Mouse (Mus musculus) WW6 (cell line): ENCODE measurements at regions not wholly inside any gene's neighbourhood (a gene's known extent, or its start where the extent isn't known, plus 50 kb on each side); places are given as distances from the start of the nearest gene placed in this dataset.

Experiments used
- DNase-seq: peaks from one replicate; pipeline ENCODE4 v3.0.0-alpha.2; 2013; ENCODE audit warnings: low read depth, low spot score

- no peak for DNase-seq
These were observed 168.3 kb upstream of the Ubr2 start for GRCm38 (mm10) chr17:47178705-47179104.

GRCm38 (mm10) chr17:47177671-47178246 lies 167.4 kb upstream of the Ubr2 start:
- no peak for DNase-seq

GRCm38 (mm10) chr17:47176328-47176727 lies 166.0 kb upstream of the Ubr2 start:
- no peak for DNase-seq

GRCm38 (mm10) chr17:47174748-47175215 lies 164.4 kb upstream of the Ubr2 start:
- DNase-seq = peak; percentile 42

- no peak for DNase-seq
These were observed 161.4 kb upstream of the Ubr2 start for GRCm38 (mm10) chr17:47171801-47172200.

GRCm38 (mm10) chr17:47170978-47171593 lies 160.7 kb upstream of the Ubr2 start:
- no peak for DNase-seq

DNA sequence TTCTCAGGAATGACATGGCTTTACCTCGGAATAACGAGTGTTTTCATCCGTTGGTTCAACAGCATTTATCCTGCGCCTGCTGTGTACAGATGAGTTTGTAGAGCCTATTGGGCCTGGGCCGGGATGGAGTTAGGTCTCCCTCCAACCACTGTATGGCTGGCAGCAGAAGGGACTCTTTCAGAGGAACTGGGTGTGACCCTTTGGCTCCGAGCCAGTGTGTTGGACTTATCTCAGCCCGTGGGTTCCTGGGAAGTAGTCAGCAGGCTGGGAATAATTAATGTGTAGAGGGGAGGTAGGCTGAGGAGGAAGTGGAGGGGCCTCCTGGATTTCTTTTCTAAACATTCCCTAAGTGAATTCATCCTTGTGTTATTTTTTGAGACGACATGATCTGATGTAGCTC lies 157.7 kb upstream of the Ubr2 start:
- DNase-seq = no peak

DNA sequence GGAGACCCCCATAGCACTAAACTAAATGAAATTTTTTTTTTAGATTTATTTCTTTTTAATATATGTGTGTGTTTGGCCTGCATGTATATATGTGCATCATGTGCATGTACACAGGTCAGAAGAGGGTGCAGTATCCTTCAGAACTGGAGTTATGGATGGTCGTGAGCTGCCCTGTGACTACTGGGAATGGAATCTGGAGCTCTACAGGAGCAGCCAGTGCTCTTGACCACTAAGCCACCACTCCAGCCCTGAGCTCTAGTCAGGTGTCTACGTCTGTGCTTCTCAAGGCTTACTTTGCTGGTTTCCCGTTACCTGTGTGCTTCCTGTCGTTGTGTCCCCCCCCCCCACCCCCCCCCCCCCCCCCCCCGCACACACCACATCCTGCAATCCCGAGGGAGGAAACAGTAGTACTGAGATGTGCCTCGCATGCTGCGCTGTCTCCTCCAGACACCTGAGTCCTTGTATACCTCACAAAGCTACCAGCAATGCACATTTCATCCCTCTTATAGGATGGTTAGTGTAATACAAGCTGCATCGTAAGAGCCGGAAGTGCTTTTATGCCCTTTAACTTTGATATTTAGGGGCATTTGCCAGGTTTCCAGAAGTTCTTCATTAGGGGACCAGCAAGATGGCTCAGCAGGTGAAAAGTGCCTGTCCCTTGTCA lies 153.5 kb upstream of the Ubr2 start:
- no peak for DNase-seq

DNA sequence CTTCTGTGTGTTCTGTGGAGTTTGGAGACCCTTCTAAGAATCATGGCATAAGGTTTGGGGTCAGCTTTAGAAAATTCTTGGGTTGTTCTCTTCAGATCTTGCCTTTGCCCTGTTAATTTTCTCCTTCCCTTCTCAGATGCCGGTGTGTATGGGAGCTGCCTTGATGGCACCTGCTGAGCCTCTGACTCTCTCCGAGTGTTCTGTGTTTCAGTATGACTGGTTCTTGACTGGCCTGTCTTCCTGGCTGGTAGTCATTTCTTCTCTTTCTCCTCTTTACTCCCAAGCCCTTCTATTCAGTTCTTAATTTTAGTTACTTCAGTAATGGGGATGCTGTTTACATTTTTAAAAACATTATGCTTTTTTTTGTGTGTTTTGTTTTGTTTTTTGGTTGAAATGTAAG lies 152.1 kb upstream of the Ubr2 start:
- no peak for DNase-seq

- no peak for DNase-seq
These were observed 145.9 kb upstream of the Ubr2 start for GRCm38 (mm10) chr17:47156237-47156636.

DNA sequence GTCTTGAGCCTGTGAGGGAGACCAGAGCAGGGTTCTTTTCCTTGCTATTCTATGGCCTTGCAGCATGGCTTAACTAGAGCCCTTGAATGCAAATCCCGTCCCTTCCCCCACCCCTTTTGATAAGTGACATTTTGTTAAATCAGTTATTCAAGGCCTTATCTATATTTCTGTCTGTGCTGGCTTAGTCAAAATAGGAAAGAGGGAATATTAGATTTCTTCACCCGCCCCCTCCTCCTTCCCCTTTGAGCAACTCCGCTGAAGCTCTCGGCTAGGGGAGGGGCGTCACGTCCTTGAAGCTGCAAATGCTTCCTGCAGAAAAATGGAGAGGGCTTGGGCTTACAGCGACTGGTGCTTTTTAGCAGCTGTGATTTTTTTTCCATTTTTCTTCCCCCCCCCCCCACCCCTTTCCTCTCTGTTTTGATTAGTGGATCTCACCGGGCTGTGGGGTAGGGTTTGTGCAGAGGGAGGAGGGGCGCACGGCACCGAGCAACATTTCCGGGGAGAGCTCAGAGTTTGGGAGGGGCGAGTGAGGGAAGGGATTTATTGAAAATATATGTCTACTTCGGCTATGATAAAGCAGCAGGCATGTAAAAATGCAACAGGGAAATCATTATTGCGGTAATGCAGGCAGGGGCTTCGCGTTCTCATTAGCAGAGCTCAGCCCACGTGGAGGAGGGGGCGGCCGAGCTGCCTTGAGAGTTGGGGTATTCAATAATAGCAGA lies 141.4 kb upstream of the Ubr2 start:
- DNase-seq = no peak

DNA sequence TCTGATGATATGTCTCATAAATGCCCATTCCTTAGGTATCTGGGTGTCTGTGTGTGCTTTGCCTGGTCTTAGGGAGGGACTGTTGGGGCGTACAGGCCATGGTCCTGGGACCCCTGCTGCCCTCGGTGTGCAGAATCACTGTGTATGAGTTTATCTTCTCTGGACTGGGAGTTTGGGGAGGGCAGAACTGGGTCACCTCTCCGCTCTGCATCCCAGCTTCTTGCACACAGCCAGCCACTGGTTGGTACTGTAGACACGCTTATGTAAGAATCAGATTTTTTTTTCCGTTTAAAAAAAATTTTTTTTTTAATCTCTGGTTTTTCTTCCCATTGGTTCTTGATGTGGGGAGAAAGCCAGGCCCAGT lies 140.8 kb upstream of the Ubr2 start:
- DNase-seq = no peak

DNA sequence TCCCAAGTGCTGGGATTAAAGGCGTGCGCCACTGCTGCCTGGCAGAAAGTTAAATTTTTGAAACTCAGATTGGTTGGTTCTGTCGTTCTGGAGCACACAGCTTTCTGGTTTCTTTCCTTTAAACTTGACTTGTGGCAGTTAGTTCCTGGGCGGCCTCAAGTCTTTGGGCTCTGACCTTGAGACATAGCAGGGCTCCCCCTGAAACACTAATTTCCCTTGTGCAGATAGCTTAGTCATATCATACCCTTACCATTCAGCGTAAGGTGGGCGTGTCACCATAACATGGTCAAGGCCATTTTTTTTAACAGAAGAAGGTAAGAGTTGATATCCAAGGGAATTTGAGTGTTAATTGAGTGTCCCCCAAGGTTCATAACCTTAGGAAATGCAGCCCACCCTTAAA lies 140.3 kb upstream of the Ubr2 start:
- DNase-seq = no peak

- DNase-seq = no peak
These were observed 139.3 kb upstream of the Ubr2 start for GRCm38 (mm10) chr17:47149662-47150061.

DNA sequence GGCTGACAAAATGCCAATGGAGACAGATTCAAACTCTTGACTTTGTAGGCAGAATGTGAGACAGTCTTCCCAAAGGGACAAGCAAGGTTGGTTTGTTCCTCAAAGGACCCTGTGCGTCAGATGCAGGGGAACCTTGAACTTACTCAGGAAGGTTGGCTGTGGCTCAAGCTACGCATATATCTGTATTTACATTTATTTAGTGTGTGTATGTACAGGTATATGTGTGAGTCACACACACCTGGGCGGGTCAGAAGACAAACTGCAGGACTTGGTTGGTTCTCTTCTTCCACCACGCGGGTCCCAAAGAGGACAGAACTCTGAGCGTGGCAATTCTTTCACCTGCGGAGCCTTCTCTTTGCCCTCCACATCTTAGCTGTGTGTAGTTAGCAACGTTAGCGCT lies 138.8 kb upstream of the Ubr2 start:
- no peak for DNase-seq

- DNase-seq = no peak
These were observed 136.3 kb upstream of the Ubr2 start for GRCm38 (mm10) chr17:47146640-47147039.

GRCm38 (mm10) chr17:47145590-47145989 lies 135.2 kb upstream of the Ubr2 start:
- no peak for DNase-seq

DNA sequence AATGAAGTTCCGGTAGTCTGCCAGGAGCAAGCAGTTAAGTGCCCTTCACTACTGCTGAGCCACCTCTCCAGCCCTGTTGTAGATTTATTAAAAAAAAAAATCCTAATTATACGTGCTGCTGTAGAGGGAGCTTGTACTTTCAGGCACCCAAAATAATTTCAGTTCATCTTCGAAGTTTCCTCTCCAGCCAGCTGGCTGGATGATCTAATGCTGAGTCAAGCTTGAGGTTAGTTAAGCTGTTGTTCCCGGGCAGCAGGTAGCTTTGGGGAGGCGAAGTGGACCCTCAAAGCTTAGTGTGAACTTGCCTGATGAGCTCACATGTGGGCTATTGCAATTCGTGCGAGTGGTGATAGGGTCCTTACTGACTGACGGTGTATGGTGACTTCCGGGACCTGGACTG lies 134.6 kb upstream of the Ubr2 start:
- DNase-seq = no peak

- no peak for DNase-seq
These were observed 134.1 kb upstream of the Ubr2 start for GRCm38 (mm10) chr17:47144460-47144859.

DNA sequence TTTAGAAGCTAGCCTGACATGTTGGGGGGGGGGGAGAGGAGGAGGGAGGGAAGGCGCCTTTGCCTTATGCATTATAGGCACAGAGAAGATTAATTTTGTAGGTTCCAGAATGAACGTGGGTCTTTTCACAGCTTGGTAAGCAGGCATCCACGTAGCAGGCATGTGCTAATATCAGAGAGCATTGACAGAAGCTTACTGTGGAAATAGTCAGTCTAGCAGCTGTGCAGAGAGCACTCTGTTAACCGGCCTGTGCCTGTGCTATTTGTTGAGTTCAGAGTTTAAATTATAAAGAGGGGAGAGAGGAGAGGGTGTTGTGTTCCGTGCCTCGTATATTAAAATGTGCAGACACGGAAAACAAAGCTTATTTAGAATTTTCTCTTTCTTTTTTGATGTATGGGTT lies 133.5 kb upstream of the Ubr2 start:
- DNase-seq = no peak

- no peak for DNase-seq
These were observed 132.5 kb upstream of the Ubr2 start for GRCm38 (mm10) chr17:47142885-47143284.

DNA sequence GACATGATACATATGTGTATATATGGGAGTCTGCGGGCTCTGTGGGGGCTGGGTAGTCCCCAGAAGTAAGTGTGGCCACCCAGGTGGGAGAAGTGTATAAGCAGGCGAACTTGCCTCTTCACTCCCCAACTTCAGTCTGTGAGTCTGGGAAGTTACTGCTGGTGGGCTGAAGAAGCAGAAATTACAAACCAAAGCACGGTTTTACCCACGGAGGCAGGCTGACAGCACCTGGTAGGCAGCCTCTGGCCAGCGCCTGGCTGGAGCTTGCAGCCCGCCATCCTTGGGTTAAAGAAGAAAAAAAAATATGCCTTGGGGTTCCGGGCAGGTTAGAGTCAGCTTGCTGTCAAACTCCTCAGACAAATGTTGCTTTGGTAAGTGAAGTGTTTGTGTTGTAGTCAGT lies 131.9 kb upstream of the Ubr2 start:
- no peak for DNase-seq

- DNase-seq = no peak
These were observed 131.5 kb upstream of the Ubr2 start for GRCm38 (mm10) chr17:47141843-47142215.
